Mouse (Mus musculus): Measurements from ENCODE around the gene 6330409D20Rik.

Gene 6330409D20Rik

GRCm38 (mm10) chr2:32740916-32741272 is at the start of gene 6330409D20Rik:
Gene 6330409D20Rik, minus strand, starts transcription at chr2:32741016.
- DNase-seq (ENCODE audit: low spot score in 2 of 2): no peak

DNA sequence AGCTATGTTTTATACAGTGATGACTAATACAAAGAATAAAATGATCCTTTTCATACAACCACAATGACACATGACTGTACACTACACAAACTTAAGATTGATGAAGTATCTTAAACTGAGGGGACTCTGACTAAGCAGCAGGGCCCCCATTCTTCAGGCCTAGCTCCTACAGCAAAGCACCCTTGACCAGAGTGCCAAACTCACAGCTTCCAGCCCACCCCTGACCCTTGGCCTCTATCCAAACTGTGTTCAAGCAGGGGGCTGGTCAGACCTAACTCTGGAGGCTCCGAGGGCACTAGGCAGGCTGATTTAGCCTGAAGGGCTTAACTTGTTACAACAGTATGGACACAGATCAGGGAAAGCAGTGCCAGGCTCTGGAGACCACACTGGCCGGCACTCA is 47.8 kb upstream of the 6330409D20Rik start:
- no peak for DNase-seq (ENCODE audit: low spot score in 2 of 2)

DNA sequence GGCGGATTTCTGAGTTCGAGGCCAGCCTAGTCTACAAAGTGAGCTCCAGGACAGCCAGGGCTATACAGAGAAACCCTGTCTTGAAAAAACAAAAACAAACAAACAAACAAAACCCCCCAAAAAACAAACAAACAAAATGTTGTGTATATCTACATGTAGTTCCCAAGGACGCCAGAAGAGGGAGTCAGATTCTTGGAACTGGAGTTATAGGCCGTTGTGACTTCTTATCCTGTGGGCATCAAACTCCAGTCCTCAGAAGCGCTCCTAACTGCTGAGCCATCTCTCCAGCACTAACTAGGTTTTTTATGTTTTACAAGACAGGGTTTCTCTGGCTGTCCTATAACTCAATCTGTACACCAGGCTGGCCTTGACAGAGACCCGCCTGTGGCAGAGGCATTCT is 46.4 kb upstream of the 6330409D20Rik start:
- DNase-seq (ENCODE audit: low spot score in 2 of 2): no peak

GRCm38 (mm10) chr2:32784048-32784681 is 43.3 kb upstream of the 6330409D20Rik start, which contains the start of gene Cfap157:
Gene Cfap157, minus strand, starts transcription at chr2:32784428.
- DNase-seq (ENCODE audit: low spot score in 2 of 2): peak in 1 of 2 experiments; percentile 35

DNA sequence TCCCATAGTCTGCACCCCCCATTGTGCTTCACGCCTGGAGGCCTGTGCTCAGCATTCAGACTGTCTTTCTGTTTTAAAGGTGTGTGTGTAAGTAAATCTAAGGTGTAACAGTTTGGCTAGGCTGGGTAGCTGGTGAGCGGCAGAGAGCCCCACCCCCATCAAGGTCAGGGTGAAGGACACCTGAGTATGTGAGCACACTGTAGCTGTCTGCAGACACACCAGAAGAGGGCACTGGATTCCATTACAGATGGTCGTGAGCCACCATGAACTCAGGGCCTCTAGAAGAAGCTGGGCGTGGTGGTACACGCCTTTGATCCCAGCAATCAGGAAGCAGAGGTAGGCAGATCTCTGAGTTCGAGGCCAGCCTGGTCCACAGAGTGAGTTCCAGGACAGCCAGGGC is 40.9 kb upstream of the 6330409D20Rik start:
- no peak for DNase-seq (ENCODE audit: low spot score in 2 of 2)

GRCm38 (mm10) chr2:32779714-32780113 is 38.9 kb upstream of the 6330409D20Rik start:
- no peak for DNase-seq (ENCODE audit: low spot score in 2 of 2)

GRCm38 (mm10) chr2:32779131-32779530 is 38.3 kb upstream of the 6330409D20Rik start:
- peak in 1 of 2 experiments; percentile 61 for DNase-seq (ENCODE audit: low spot score in 2 of 2)

GRCm38 (mm10) chr2:32778081-32778480 is 37.3 kb upstream of the 6330409D20Rik start:
- no peak for DNase-seq (ENCODE audit: low spot score in 2 of 2)

GRCm38 (mm10) chr2:32776192-32776591 is 35.4 kb upstream of the 6330409D20Rik start:
- no peak for DNase-seq (ENCODE audit: low spot score in 2 of 2)

DNA sequence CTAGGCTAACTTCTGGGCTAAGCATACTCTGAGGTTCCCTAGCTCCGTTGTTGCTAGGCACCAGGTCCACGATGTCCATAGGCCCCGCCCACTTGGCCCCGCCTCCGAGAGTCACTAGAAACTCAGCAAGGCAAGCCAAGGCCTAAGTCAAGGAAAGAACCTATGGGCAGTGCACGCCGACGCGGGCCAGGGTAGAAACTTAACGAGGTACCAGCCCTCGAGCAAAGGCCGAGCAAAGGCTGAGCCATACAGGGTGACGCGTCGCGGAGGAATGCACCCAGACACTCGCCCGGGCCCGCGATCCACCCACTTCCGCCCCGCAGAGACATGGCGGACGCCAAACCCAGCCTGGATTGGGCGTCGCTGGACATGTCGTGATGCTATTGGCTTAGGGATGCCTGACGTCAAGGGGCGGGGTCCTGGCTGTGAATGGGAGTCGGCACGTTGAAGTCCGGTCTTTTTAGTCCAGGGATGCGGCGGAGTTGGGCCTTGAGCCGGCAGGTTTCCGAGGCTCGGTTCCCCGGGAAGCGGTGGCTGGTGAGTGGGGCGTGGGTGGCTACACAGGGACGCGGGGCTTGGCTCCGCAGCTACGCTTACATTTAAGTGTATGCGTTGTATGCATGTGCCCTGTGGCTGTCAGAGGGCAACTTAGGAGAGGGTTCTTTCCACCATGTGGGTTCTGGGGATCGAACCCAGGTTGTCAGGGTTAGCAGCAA is 34.7 kb upstream of the 6330409D20Rik start, which contains the start of the genes Ttc16 and Ptrh1:
Ttc16 (minus strand) TSS at position 275 of the 716 bp plus-strand sequence.
Ptrh1 (plus strand) TSS at position 428 of the 716 bp plus-strand sequence.
- peak; percentile 89 to 97 for DNase-seq (ENCODE audit: low spot score in 2 of 2)

- DNase-seq (ENCODE audit: low spot score in 2 of 2): no peak
Observed at GRCm38 (mm10) chr2:32772626-32773279, 31.9 kb upstream of the 6330409D20Rik start.

DNA sequence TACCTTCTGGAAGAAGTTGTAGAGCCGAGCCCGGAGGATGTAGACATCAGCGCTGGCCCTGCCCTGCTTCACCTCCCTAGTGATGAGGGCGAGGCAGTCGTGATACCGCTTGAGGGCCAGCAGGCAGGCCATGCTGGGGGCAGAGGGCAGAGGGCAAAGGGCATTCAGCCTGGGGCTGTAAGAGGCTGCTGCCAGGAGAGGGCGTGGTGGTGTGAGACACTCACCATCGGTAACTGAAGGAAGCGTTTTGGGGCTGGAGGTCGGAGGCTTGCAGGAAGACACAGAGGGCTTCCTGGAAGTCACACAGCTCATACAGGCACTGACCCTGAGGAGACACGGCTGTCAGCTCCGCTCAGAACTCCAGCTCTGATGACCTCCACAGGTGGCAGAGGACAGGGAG is 31.1 kb upstream of the 6330409D20Rik start:
- no peak for DNase-seq (ENCODE audit: low spot score in 2 of 2)

- no peak for DNase-seq (ENCODE audit: low spot score in 2 of 2)
Observed at GRCm38 (mm10) chr2:32769327-32770085, 28.7 kb upstream of the 6330409D20Rik start.

DNA sequence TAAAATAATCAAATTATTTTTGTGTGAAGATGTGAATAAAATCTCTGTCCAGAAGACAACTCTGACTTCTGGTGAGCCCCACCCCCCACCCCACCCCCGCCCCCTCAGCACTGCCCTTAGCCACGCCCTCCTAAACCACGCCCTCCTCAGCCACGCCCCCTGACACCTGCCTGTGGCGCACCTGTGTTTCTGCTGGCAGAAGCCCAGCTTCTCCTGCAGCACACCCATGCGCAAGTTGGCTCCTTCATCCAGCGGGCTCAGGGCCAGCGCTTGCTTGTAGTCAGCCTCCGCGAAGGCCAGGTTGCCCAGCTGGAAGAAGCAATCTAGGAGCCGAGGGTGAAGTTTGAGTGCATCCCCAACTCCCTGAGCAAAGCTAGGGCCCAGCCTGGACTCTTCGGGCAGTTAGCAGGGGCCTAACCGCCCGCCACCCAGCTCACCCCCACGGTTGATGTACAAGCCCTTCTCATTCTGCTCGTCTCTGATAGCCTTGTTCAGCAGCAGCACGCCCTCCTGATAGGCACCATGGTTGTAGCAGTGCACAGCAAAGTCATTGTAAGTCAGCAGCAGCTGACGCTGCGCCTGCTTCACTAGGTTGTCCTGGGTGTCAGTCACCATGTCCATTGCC is 28.0 kb upstream of the 6330409D20Rik start:
- DNase-seq (ENCODE audit: low spot score in 2 of 2): no peak

GRCm38 (mm10) chr2:32767241-32767640 is 26.4 kb upstream of the 6330409D20Rik start:
- no peak for DNase-seq (ENCODE audit: low spot score in 2 of 2)

GRCm38 (mm10) chr2:32763353-32763752 is 22.5 kb upstream of the 6330409D20Rik start:
- no peak for DNase-seq (ENCODE audit: low spot score in 2 of 2)

DNA sequence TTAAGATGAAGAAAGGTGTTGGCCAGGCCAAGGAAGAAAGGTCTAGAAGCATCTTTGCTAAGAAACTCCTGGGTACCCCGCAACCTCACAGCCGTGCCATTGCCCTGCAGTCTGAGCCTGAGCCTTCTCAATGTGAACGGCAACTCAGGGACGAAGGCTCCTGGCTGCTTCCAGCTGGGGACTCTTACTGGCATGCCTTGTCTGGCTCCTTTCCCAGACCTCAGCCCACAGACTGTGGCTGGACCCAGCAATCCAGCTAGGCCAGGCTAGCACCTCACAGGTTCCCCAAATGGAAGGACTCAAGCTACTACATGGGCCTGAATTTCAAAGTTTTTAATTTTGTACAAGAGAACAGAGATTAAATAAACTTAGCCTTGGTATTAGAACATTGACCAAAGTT is 21.0 kb upstream of the 6330409D20Rik start:
- no peak for DNase-seq (ENCODE audit: low spot score in 2 of 2)

GRCm38 (mm10) chr2:32761361-32761760 is 20.5 kb upstream of the 6330409D20Rik start:
- DNase-seq (ENCODE audit: low spot score in 2 of 2): no peak

DNA sequence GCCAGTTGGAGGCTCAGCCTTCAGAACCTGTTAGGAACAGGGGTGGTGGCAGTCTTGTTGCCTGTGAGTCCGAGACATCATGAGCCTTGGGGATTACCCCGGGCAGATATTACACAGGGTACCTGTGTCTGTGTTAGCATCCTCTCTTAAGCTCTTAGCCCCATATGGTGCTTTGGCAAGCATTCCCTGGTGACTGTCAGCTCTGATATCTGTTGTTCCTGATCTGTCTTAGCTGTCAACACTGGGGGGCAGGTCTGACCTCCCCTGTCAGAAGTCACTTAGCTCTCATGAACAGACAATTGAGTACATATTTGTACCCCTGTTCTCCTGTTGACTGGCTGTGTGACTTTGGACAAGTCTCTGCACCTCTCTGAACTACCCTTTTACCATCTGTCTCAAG is 18.2 kb upstream of the 6330409D20Rik start:
- DNase-seq (ENCODE audit: low spot score in 2 of 2): no peak

DNA sequence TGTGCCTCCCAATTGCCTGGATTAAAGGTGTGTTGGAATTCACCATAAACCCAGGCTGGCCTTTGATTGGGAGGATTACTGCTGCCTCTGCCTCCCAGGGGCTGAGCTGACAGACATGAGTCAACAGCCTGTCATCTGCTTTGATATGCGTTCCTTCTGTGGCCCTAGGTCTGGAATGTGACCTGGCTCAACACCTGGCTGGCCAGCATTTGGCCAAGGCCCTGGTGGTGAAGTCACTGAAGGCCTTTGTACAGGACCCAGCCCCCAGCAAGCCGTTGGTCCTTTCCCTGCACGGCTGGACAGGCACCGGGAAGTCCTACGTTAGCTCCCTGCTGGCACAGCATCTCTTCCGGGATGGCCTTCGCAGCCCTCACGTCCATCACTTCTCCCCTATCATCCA is 17.7 kb upstream of the 6330409D20Rik start:
- DNase-seq (ENCODE audit: low spot score in 2 of 2): no peak

- peak; percentile 94 to 98 for DNase-seq (ENCODE audit: low spot score in 2 of 2)
Observed at GRCm38 (mm10) chr2:32757056-32757845, 16.4 kb upstream of the 6330409D20Rik start, which contains the start of gene Tor2a. Gene Tor2a, plus strand, starts transcription at chr2:32757234.

Data from left cerebral cortex, adult 9 months (tissue).